Mouse (Mus musculus) olfactory bulb, adult 2 months (tissue): ENCODE measurements around the gene Zscan10.

Source experiments
- CTCF ChIP-seq: fragments of 200-500 bp; IDR thresholded peaks from 2 replicates; pipeline ENCODE4 v1.5.1; 2012; ENCODE audit warnings: low read depth, mild to moderate bottlenecking, low read length, moderate library complexity; ENCODE audit not compliant: insufficient read depth
- POLR2A ChIP-seq: fragments of 200-500 bp; IDR thresholded peaks from 2 replicates; pipeline ENCODE4 v1.6.1; 2012; ENCODE audit warnings: mild to moderate bottlenecking, low read depth, low read length, moderate library complexity; ENCODE audit not compliant: insufficient read depth

DNA sequence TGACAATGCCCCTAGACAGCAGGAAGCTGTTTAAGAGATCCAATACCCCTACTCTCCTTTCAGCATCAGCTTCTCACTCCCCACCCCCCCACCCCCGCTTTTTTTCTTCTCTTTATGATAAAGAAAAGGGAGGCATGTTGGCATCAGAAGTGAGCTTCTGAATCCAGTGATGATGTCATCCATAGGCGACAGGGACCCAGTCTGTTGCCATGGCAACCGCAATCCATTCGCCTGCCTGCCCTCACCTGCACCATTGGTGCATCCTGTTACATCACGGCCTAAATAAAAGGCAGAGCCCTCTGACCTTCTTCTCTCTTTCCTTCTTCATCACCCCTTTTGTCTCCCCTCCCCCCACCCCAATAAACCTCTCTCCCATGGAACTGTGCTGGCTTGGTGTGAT, 32.3 kb upstream of the Zscan10 start:
- TF ChIP-seq CTCF (no peak), POLR2A (no peak)
